Mouse (Mus musculus) CD4-positive, CD25-positive, alpha-beta regulatory T cell, adult 9 weeks (primary cell): ENCODE results near the gene Spi1. TPM values are rescaled to one million over a fixed set of nuclear protein-coding genes. Genes with fewer than 3 reads are reported as not detected.

Experiments
- polyA plus RNA-seq: library from polyadenylated mRNA; unstranded; fragments of 100-300 nt; shearing (Covaris generic); gene quantifications from one replicate; pipeline ENCODE4 v1.2.1, GENCODE M21; 2017

Gene Spi1
- polyA plus RNA-seq, result 0.48 TPM

GRCm38 (mm10) chr2:91081775-91082695 lies at the start of gene Spi1:
Spi1 (plus strand) TSS chr2:91082390.

GRCm38 (mm10) chr2:91035385-91035784 lies 46.8 kb upstream of the Spi1 start, which contains the start of gene Rapsn:
Rapsn (plus strand) TSS chr2:91035620.

GRCm38 (mm10) chr2:91053934-91054382 lies 28.2 kb upstream of the Spi1 start, which contains the start of gene Psmc3:
Psmc3 (plus strand) TSS chr2:91054009.

DNA sequence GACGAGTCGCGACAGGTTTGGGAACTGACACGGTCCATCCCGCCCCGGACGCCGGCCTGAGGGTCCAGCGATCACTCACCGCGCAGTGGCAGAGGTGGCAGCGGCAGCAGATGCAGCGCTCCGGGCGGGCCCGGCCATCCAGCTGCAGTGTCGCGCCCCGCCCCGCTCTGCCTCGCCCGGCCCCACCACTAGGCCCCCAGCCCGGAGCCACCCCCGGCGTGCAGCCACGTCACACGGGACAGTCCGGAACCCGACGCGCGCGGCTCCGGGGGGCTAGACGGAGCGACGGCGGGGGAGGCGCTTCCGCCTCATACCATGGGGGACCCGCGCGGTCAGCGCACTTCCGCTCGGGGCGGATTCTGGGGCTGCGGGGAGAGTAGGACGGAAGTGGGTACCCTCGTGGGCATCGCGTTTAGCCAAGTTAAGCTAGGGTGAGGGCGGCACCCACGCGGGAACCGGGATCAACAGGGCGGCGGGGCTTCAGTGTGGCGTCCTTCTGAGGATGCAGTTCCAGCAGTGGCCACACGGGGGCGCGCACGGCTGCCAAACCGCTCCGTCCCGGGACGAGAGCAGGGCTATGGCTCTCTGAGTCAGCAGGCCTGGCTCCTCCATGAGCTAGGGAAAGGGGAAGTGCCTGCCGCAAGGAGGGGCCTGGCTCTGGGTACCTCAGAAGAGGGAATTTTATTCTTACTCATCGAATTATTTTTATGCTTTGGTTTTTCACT lies 12.0 kb upstream of the Spi1 start, which contains the start of gene Slc39a13:
Slc39a13 (minus strand) TSS at position 342 of the 725 bp plus-strand sequence.

GRCm38 (mm10) chr2:91117585-91118275 lies 35.5 kb downstream of the Spi1 start, which contains the start of gene Mybpc3:
Mybpc3 (plus strand) TSS chr2:91118144.

Other genes with a start within 250 kb of the Spi1 start
- gene Mtch2, start 235.2 kb upstream of the Spi1 start, polyA plus RNA-seq, result 161 TPM
- 1.6 TPM for gene C1qtnf4, start 196.5 kb upstream of the Spi1 start, polyA plus RNA-seq
- 51.3 TPM for gene Kbtbd4, start 177.7 kb upstream of the Spi1 start, polyA plus RNA-seq
- 178 TPM for gene Ndufs3, start 177.6 kb upstream of the Spi1 start, polyA plus RNA-seq
- gene Celf1, start 142.0 kb upstream of the Spi1 start, polyA plus RNA-seq, result 33.7 TPM
- gene Rapsn, start 46.8 kb upstream of the Spi1 start, polyA plus RNA-seq, result 5.7 TPM
- gene Psmc3, start 28.4 kb upstream of the Spi1 start, polyA plus RNA-seq, result 289 TPM
- 37.0 TPM for gene Slc39a13, start 12.0 kb upstream of the Spi1 start, polyA plus RNA-seq
- gene Mybpc3, start 35.8 kb downstream of the Spi1 start, polyA plus RNA-seq, result not detected
- 123 TPM for gene Madd, start 101.4 kb downstream of the Spi1 start, polyA plus RNA-seq
- 1.9 TPM for gene Nr1h3, start 120.4 kb downstream of the Spi1 start, polyA plus RNA-seq
- gene Acp2, start 120.5 kb downstream of the Spi1 start, polyA plus RNA-seq, result 20.9 TPM
- 101 TPM for gene Ddb2, start 154.6 kb downstream of the Spi1 start, polyA plus RNA-seq
- 0.89 TPM for gene Pacsin3, start 173.6 kb downstream of the Spi1 start, polyA plus RNA-seq
- gene Arfgap2, start 182.6 kb downstream of the Spi1 start, polyA plus RNA-seq, result 145 TPM